Mouse (Mus musculus) liver, embryonic 11.5 days (tissue): Measurements from ENCODE around the gene Sh3pxd2a. TPM values are rescaled to one million over a fixed set of nuclear protein-coding genes. Genes with fewer than 3 reads are reported as not detected.
"Not testable (repeated sequence)": the region's sequence is repeated elsewhere in the genome, so short reads cannot be mapped to it uniquely, and the experiment has no call there.

ENCODE experiments used
- ATAC-seq: fragments of 200-750 bp; cut with Nextera tagmentation; replicated peaks from 2 replicates; pipeline ENCODE4 v1.8.0; 2017; ENCODE audit warnings: moderate number of reproducible peaks, mild to moderate bottlenecking, moderate TSS enrichment, moderate library complexity; ENCODE audit not compliant: low FRiP score
- DNase-seq: peaks from one replicate; pipeline ENCODE4 v3.0.0-alpha.2; 2017; ENCODE audit warnings: low spot score
- H3K27ac ChIP-seq: fragments of 300-500 bp; sonication (generic); 2 replicates; pipeline ENCODE4 v1.5.1; 2014; ENCODE audit warnings: mild to moderate bottlenecking, low read depth, low read length, control low read depth
- H3K27me3 ChIP-seq: fragments of 300-500 bp; sonication (generic); replicated peaks from 2 replicates; pipeline ENCODE4 v1.6.1; 2014; ENCODE audit warnings: low read length, mixed read lengths; ENCODE audit not compliant: control insufficient read depth, insufficient read depth
- H3K36me3 ChIP-seq: fragments of 300-500 bp; sonication (generic); 2 replicates; pipeline ENCODE4 v1.6.1; 2014; ENCODE audit warnings: mild to moderate bottlenecking, low read length, moderate library complexity, mixed read lengths; ENCODE audit not compliant: control insufficient read depth, insufficient read depth
- H3K4me1 ChIP-seq: fragments of 300-500 bp; sonication (generic); replicated peaks from 2 replicates; pipeline ENCODE4 v1.6.1; 2014; ENCODE audit warnings: low read length, mixed read lengths; ENCODE audit not compliant: control insufficient read depth, insufficient read depth
- H3K4me2 ChIP-seq: fragments of 300-500 bp; sonication (generic); 2 replicates; pipeline ENCODE4 v1.6.1; 2014; ENCODE audit warnings: mild to moderate bottlenecking, control low read depth, moderate library complexity
- H3K4me3 ChIP-seq: fragments of 300-500 bp; sonication (generic); 2 replicates; pipeline ENCODE4 v1.5.1; 2014; ENCODE audit warnings: low read depth, low read length, control low read depth
- H3K9ac ChIP-seq: fragments of 300-500 bp; sonication (generic); 2 replicates; pipeline ENCODE4 v1.6.1; 2014; ENCODE audit warnings: low read depth, low read length, control low read depth
- H3K9me3 ChIP-seq: fragments of 300-500 bp; sonication (generic); 2 replicates; pipeline ENCODE4 v1.6.1; 2016; ENCODE audit warnings: low read length, inconsistent platforms, mixed read lengths; ENCODE audit not compliant: control insufficient read depth
- WGBS: fragments of 180-500 bp; shearing (Covaris S2); extraction: QIAGEN DNeasy Blood & Tissue Kit; methylation state at CpG from one replicate; pipeline ENCODE4 v1.1.7; 2014; 5-methylcytosine and 5-hydroxymethylcytosine counted together
- polyA plus RNA-seq: library from polyadenylated mRNA; unstranded; fragments of >200 nt; fragmentation: Nextera tagmentation; extraction: Ambion mirVana; gene quantifications from 2 replicates; pipeline ENCODE4 v1.2.1, GENCODE M21; 2014

The Sh3pxd2a gene
- polyA plus RNA-seq, 1 experiment from 2014 or later = 3.6 TPM

- no peak overlapping the region for H3K4me2 ChIP-seq
- peaks cover 22% of the 10 kb centered on the region for H3K4me1 ChIP-seq
- no peaks in the 10 kb centered on the region for H3K9me3 ChIP-seq
- no peaks in the 10 kb centered on the region; the same call in 1 of the 2 replicates for H3K36me3 ChIP-seq
- H3K9ac ChIP-seq = no peak overlapping the region
- WGBS = 74% methylated on average over 18 of the region's 18 CpGs
- DNase-seq (no peak), ATAC-seq (no peak)
- no peak overlapping the region for H3K27ac ChIP-seq
- no peaks in the 10 kb centered on the region for H3K27me3 ChIP-seq
- no peak overlapping the region for H3K4me3 ChIP-seq
Measured at GRCm38 (mm10) chr19:47397882-47398671, 66.1 kb downstream of the Sh3pxd2a start.

- no peaks in the 10 kb centered on the region for H3K9me3 ChIP-seq
- WGBS = 75% methylated on average over 4 of the region's 4 CpGs
Measured at GRCm38 (mm10) chr19:47395338-47395737, 68.9 kb downstream of the Sh3pxd2a start.

GRCm38 (mm10) chr19:47394781-47395180 is 69.4 kb downstream of the Sh3pxd2a start:
- H3K36me3 ChIP-seq, H3K4me1 ChIP-seq, H3K4me2 ChIP-seq, H3K4me3 ChIP-seq, H3K27me3 ChIP-seq, ATAC-seq, DNase-seq, H3K9me3 ChIP-seq, H3K27ac ChIP-seq, H3K9ac ChIP-seq: not testable (repeated sequence)
- 76% methylated on average over 1 of the region's 1 CpGs for WGBS

More at GRCm38 (mm10) chr19:47395338-47395737, 68.9 kb downstream of the Sh3pxd2a start:
- H3K9ac ChIP-seq = no peak overlapping the region
- ATAC-seq = no peak
- no peaks in the 10 kb centered on the region for H3K27me3 ChIP-seq
- H3K4me3 ChIP-seq = no peak overlapping the region
- no peak overlapping the region for H3K27ac ChIP-seq
- no peaks in the 10 kb centered on the region; the same call in 1 of the 2 replicates for H3K36me3 ChIP-seq
- no peak for DNase-seq
- H3K4me1 ChIP-seq = no peaks in the 10 kb centered on the region; the same call in none of the 2 replicates
- H3K4me2 ChIP-seq = no peak overlapping the region

GRCm38 (mm10) chr19:47390878-47391277 is 73.3 kb downstream of the Sh3pxd2a start:
- no peak; the same call in 1 of the 2 replicates for ATAC-seq
- no peak overlapping the region for H3K4me3 ChIP-seq
- no peaks in the 10 kb centered on the region for H3K27me3 ChIP-seq
- no peak overlapping the region for H3K9ac ChIP-seq
- no peaks in the 10 kb centered on the region for H3K36me3 ChIP-seq
- WGBS = 75% methylated on average over 13 of the region's 13 CpGs
- H3K4me1 ChIP-seq = peaks cover 21% of the 10 kb centered on the region
- DNase-seq = no peak
- no peak overlapping the region for H3K27ac ChIP-seq
- no peaks in the 10 kb centered on the region for H3K9me3 ChIP-seq
- no peak overlapping the region for H3K4me2 ChIP-seq

GRCm38 (mm10) chr19:47387887-47388286 is 76.3 kb downstream of the Sh3pxd2a start:
- no peaks in the 10 kb centered on the region for H3K27me3 ChIP-seq
- DNase-seq (no peak), ATAC-seq (no peak)
- 75% methylated on average over 3 of the region's 3 CpGs for WGBS
- no peak overlapping the region for H3K4me3 ChIP-seq
- H3K4me1 ChIP-seq = peaks cover 46% of the 10 kb centered on the region
- H3K9ac ChIP-seq = peak overlapping the region; percentile 30; the same call in 1 of the 2 replicates
- peak overlapping the region; percentile 55; the same call in 1 of the 2 replicates for H3K27ac ChIP-seq
- H3K4me2 ChIP-seq = no peak overlapping the region
- no peaks in the 10 kb centered on the region for H3K36me3 ChIP-seq
- H3K9me3 ChIP-seq = no peaks in the 10 kb centered on the region

- 44% methylated on average over 6 of the region's 6 CpGs for WGBS
- no peak overlapping the region for H3K4me2 ChIP-seq
- no peak overlapping the region for H3K4me3 ChIP-seq
- peaks cover 46% of the 10 kb centered on the region for H3K4me1 ChIP-seq
- peak overlapping the region; percentile 30; the same call in 1 of the 2 replicates for H3K9ac ChIP-seq
- no peaks in the 10 kb centered on the region for H3K9me3 ChIP-seq
- H3K27me3 ChIP-seq = no peaks in the 10 kb centered on the region
- peak overlapping the region; percentile 55 for H3K27ac ChIP-seq
- no peak for DNase-seq
- no peak for ATAC-seq
- no peaks in the 10 kb centered on the region for H3K36me3 ChIP-seq
Measured at GRCm38 (mm10) chr19:47387395-47387794, 76.8 kb downstream of the Sh3pxd2a start.

- peaks cover 46% of the 10 kb centered on the region for H3K4me1 ChIP-seq
- no peaks in the 10 kb centered on the region for H3K36me3 ChIP-seq
- WGBS = 73% methylated on average over 10 of the region's 10 CpGs
- DNase-seq (no peak), ATAC-seq (no peak)
- no peaks in the 10 kb centered on the region for H3K27me3 ChIP-seq
- no peak overlapping the region for H3K9ac ChIP-seq
- no peak overlapping the region for H3K4me2 ChIP-seq
- H3K9me3 ChIP-seq = no peaks in the 10 kb centered on the region
- no peak overlapping the region for H3K4me3 ChIP-seq
- peak overlapping the region; percentile 21; the same call in 1 of the 2 replicates for H3K27ac ChIP-seq
Measured at GRCm38 (mm10) chr19:47385971-47386370, 78.2 kb downstream of the Sh3pxd2a start.

- Histone ChIP-seq H3K4me1 (peaks cover 46% of the 10 kb centered on the region), H3K36me3 (no peaks in the 10 kb centered on the region), H3K27me3 (no peaks in the 10 kb centered on the region), H3K4me2 (peak overlapping the region; percentile 40), H3K4me3 (no peak overlapping the region), H3K9ac (no peak overlapping the region; the same call in 1 of the 2 replicates), H3K9me3 (no peaks in the 10 kb centered on the region), H3K27ac (peak overlapping the region; percentile 62)
- WGBS = 64% methylated on average over 3 of the region's 3 CpGs
- DNase-seq (no peak), ATAC-seq (peak; percentile 81)
Measured at GRCm38 (mm10) chr19:47384639-47385038, 79.6 kb downstream of the Sh3pxd2a start.
